Mouse (Mus musculus) brain, adult 2 months (tissue): Measurements from ENCODE around the gene Tedc1.
A peak's percentile ranks its signal among the peaks of the same experiment; 100 is the strongest.

ENCODE experiments used
- DNase-seq: peaks from one replicate; pipeline ENCODE4 v3.0.0; 2011; ENCODE audit warnings: low read depth, low spot score

The Tedc1 gene

GRCm38 (mm10) chr12:113201301-113201700 is 45.1 kb downstream of the Tedc1 start:
- DNase-seq, result no peak

GRCm38 (mm10) chr12:113202008-113202407 is 45.8 kb downstream of the Tedc1 start:
- no peak for DNase-seq

DNA sequence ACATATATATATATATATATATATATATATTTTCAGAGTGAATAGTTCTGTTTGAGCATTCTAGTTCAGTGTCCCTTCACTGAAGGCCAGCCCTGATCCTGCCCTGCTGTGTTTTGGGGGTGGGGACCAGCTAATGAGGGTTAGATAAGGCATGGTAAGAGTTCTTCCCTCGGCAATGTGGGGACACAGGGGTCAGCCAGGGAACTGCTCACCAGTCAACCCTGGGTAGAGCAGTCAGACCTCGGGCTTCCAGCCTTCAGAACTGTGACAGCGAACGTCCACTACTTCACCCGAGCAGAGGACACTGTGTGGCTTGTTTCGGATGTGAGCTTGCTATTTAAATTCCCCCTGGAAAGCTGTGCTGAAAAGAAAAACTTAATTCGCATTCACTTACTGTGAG is 47.3 kb downstream of the Tedc1 start:
- DNase-seq, result no peak

GRCm38 (mm10) chr12:113205251-113205942 is 49.2 kb downstream of the Tedc1 start:
- DNase-seq, result peak; percentile 39

- DNase-seq, result no peak
Observed at GRCm38 (mm10) chr12:113207737-113208136, 51.5 kb downstream of the Tedc1 start.

DNA sequence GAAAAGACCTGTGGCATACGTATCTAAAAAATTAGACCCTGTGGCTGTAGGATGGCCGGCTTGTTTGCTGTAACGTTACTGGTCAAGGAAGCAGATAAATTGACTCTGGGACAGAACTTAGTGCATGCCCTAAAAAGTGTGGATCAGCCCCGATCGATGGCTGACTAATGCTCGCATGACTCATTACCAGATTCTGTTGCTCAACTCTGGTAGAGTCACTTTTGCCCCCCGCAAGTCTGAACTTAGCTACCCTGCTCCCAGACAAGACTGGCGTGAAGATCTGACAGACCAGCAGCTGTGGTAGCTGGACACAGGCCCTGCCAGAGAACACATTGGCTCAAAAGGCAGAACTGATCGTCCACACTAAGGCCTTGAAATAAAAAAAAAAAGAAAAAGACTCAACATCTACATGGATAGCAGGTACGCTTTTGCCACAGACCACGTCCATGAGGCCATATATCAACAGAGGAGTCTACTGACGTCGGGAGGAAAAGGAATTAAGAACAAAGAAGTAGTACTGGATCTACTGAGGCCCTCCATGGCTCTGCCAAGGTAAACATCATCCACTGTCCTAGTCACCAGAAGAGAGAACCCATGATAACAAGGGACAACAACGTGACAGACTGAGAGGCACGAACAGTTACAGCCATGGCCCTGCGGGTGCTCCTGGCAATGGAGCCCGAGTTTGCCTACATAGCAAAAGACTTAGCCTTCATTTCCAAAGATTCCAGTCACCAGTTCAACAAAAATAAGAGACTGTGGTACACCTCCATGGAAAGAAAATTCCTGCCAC is 54.6 kb downstream of the Tedc1 start:
- DNase-seq, result no peak

- no peak for DNase-seq
Observed at GRCm38 (mm10) chr12:113211772-113212171, 55.6 kb downstream of the Tedc1 start.

DNA sequence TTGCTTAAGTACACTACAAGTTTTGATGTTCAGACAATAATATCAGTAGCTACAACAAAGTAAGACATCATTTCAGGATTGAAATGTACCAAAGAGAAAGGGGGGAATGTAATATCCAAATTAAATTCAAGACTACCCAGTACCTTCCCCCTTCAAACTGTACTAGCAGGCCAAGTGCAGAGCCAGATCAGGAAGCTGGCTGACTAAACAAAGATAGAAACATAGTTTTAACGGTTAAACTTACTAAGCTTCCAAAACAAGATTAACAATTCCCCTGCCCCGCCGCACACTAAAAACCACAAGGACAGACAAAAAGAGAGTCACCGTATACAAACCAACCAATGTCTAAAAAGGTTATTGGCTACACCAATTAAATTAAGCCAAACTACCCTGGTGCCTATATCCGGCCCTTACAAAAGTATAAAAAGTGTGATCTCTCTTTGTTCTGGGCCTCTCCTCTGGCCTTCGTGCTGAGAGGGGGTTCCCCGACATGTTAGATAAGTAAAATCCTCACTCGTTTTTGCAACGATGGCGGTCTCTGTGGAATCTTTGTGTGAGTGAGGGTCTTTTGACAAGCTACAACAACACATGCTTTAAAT is 56.2 kb downstream of the Tedc1 start:
- DNase-seq, result no peak

DNA sequence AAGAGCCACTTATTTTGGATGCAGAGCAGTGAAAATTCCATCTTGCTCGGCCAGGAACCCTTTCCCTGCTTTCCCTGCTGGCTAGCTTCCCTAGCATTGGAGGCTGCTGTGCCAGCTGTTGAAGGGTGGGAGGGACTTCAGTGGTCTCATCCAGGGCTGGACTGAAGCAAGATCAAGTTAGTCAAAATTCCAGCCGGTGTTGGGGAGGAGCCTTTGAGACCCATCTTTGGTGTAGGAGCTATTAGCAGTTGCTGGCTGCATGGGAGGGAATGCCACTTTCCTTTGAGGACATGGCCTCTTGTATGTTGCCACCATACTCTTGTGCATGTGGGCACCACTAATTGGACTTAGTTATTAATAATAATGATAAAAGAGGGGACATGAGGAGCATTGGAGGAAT is 57.0 kb downstream of the Tedc1 start:
- no peak for DNase-seq

DNA sequence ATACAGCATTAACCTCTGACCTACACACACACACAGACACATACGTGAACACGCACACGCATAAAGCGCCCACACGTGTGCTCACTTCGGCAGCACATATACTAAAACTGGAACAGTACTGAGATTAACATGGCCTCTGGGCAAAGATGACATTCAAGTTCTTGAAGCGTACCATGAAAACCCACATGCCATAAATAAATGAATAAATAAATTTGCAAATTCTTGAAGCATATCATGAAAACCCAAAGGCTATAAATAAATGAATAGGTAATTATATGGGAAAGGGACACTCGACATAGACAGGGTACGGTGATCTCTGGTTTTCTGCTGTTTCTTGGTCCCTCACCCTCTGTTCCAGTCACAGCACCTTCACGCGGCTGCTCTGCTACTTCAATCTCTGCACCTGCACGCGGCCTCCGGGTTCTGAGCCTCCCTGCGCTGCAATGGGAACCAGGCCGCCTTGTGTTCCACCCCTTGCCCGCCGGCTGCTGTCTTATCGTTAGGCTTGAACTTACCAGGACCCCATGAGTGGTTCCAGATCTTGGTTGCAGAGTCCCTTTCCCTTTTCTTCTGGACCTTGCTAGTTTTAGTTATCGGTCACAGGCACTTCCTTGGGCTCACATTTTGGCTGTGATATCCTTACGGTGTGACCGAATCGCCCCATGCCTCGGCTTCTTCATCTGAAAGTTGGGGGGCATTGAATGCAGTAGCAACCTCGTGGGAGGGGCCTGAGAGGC is 58.0 kb downstream of the Tedc1 start:
- no peak for DNase-seq

DNA sequence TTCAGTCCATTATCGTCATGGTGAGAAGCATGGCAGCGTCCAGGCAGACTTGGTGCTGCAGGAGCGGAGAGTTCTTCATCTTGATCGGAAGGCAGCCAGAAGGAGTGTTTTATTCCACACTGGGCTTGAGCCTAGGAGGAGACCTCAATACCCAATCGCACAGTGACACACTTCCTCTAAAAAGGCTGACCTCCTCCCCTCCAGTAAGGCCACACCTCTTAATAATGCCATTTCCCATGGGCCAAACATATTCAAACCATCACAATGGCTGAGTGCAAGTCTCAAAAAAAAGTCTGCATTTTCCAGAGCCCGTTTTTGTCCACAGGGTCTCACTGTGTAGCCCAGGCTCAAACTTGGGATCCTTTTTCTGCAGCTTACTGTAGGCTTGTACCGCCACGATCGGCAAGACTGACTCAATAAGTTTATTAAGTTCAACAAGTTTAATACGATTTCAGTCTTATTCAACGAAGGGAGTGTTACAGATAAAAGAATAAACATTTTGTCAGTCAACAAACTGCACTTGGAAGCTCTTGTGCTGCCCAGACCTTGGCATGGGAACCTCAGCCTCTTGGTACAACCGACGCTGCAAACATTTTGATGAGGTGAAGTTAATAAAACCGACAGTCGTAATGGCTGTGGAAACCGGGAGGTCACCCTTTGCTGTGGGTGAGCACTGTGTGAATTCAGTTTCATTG is 58.9 kb downstream of the Tedc1 start:
- no peak for DNase-seq
